Mouse (Mus musculus): ENCODE measurements at regions not wholly inside any gene's neighbourhood (a gene's known extent, or its start where the extent isn't known, plus 50 kb on each side); places are given as distances from the start of the nearest gene placed in this dataset.

DNA sequence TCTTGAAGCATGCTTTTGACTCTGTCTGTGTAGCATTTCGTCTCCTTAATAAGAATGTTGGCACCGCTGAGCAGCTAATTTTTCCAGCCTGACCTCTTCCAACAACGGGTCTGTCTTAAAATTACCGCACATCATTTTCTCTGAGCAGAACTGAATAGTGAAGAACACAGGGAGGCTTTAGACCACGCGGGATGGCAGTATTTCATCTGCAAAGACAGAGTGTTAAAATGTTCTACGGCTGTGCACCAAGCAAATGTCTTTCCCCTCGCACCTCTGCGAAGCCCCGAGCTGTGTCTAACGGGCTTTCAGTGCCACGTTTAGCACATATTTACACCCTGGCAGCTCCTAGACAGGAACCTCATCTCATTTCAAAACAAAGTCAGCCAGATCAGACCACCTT is 75.3 kb upstream of the Exoc4 start:
- TF ChIP-seq CTCF (IDR thresholded peaks at IDR 0.05; ENCODE audit: extremely low read depth, insufficient read length, insufficient replicate concordance, low read depth, low read length): no peak
- TF ChIP-seq POLR2A (IDR thresholded peaks at IDR 0.05; ENCODE audit: low read depth, low read length): no peak
